Mouse (Mus musculus) leukemia stem cell, adult 10-12 weeks (primary cell): ENCODE results near the gene Ccser1. TPM values are rescaled to one million over a fixed set of nuclear protein-coding genes. Genes with fewer than 3 reads are reported as not detected.

Experiments
- polyA plus RNA-seq: library from polyadenylated mRNA; stranded (reverse); fragments of >175 nt; gene quantifications from 2 replicates; pipeline ENCODE4 v1.2.3, GENCODE M21; 2012; ENCODE audit warnings: low replicate concordance

Ccser1 gene
- polyA plus RNA-seq: 0.06 and 0.13 TPM in 2 replicates

GRCm38 (mm10) chr6:61179949-61180755 lies at the start of gene Ccser1:
TSS of gene Ccser1 (plus strand) at chr6:61180324.

